Mouse (Mus musculus): Measurements from ENCODE around the gene Mup13. TPM values are rescaled to one million over a fixed set of nuclear protein-coding genes. Genes with fewer than 3 reads are reported as not detected.
"Not testable (repeated sequence)": the region's sequence is repeated elsewhere in the genome, so short reads cannot be mapped to it uniquely, and the experiment has no call there.

Mup13 gene
- total RNA-seq (2021): not detected
- long read RNA-seq, experiment 1: 0 reads
- long read RNA-seq, experiment 2: 0 reads

DNA sequence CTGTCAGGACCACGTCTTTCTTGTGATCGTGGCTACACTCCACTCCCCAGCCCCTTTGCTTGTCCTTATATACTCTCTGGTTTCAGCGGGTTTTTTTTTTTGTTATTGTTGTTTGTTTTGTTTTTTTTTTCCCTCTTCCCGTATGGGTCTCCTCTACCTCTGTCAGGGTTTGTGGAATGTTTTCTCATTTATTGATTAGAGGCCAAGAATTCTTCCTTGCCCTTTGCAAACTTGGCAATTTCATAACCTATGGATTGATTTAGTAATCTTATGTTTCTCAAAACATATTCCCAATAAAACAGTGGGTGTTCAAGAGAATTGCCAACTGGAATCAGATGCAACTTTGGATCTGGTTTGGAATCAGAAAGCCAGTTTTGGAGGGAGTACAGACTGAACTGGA is at the start of gene Mup13:
TSS of gene Mup13 (minus strand) at position 101 of the 400 bp plus-strand sequence.
- DNase-seq (ENCODE audit: low spot score in 2 of 2): not testable (repeated sequence)

Other genes with a start within 250 kb of the Mup13 start
- not detected for gene Mup14, start 75.7 kb upstream of the Mup13 start, total RNA-seq (2021)
- gene Mup15, start 211.5 kb upstream of the Mup13 start, total RNA-seq (2021): not detected